Mouse (Mus musculus): Measurements from ENCODE around the gene Acp5. TPM values are rescaled to one million over a fixed set of nuclear protein-coding genes. Genes with fewer than 3 reads are reported as not detected.

The Acp5 gene
- polyA plus RNA-seq, 1 experiment from 2014 or later = 9.1 TPM

DNA sequence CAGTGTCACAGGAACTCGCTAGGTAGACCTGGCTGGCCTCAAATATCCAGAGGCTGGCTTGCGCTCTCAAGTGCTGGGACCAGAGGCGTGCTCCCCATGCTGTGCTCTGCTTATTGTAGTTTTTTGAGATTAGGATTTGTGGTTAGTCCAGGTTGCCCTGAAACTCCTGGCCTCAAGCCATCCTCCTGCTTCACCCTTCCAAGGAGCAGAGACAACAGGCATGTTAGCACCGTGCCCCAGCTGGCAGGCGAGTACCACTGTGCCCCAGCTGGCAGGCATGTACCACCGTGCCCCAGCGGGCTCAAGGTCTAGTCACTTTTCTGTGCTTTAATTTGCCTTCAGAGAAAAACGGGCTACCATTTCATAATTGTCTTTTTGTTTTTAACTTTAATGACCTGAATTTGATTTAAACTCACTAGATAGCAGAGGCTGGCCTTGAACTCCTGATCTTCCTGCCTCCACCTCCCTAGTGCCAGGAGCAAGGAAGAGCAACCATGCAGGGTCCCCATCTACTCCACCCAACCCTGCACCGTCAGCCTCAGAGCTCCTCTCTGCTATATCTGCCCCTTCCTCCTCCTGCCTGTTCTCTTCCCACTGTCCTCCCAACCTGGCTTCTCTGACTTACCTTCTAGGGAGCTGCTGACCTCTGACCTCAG is 395 bp downstream of the Acp5 start:
- no peaks in the 10 kb centered on the region for H3K36me3 ChIP-seq (ENCODE audit: insufficient read depth, low read length)
- no peak for DNase-seq (ENCODE audit: low spot score)
- no peak overlapping the region for H3K27ac ChIP-seq (ENCODE audit: low read length)
- ATAC-seq = no peak
- H3K9me3 ChIP-seq (ENCODE audit: low read length) = no peaks in the 10 kb centered on the region
- WGBS = 73% methylated on average over 9 of the region's 9 CpGs
- peaks cover 6% of the 10 kb centered on the region; the same call in 1 of the 2 replicates for H3K4me1 ChIP-seq (ENCODE audit: insufficient read depth, low read depth, low read length)
- TF ChIP-seq CTCF (IDR thresholded peaks at IDR 0.05) (no peak), EP300 (IDR thresholded peaks at IDR 0.05) (no peak)
- H3K4me2 ChIP-seq (replicated peaks; ENCODE audit: low read depth, low read length) = no peak overlapping the region
- no peak overlapping the region for H3K9ac ChIP-seq (replicated peaks; ENCODE audit: low read depth)
- H3K4me3 ChIP-seq (ENCODE audit: low read depth, low read length) = no peak overlapping the region
- no peaks in the 10 kb centered on the region for H3K27me3 ChIP-seq (replicated peaks; ENCODE audit: insufficient read depth, low read length)

DNA sequence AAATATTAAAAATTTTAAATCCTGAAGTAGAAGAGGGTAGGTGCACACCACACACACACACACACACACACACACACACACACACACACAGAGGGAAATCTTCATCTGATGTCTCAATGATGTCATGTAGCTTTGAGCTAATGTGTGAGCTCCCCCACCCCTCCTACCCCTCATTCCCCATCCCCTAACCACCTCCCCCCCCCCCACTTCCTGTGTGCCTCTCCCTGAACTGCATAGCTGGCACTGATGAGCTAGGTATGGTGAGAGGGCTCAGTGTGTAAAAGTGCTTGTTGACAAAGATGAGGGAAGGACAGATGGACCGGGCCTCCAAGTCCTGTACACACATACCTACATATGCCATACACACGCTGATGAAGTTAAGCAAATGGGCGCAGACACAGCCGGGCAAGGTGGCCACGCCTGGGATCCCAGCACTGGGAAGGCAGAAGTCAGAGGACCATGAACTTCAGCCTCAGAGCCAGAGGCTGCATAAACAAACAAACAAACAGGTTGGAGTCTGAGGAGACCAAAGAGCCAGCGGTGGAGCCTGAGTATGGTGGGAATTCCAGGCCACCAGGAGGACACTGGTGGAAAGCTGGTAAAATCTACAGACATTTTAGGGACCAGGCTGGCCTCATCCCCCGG is 1.1 kb downstream of the Acp5 start:
- 72% methylated on average over 7 of the region's 7 CpGs for WGBS
- no peak overlapping the region for H3K9ac ChIP-seq (replicated peaks; ENCODE audit: low read depth)
- H3K27ac ChIP-seq (ENCODE audit: low read length) = no peak overlapping the region

DNA sequence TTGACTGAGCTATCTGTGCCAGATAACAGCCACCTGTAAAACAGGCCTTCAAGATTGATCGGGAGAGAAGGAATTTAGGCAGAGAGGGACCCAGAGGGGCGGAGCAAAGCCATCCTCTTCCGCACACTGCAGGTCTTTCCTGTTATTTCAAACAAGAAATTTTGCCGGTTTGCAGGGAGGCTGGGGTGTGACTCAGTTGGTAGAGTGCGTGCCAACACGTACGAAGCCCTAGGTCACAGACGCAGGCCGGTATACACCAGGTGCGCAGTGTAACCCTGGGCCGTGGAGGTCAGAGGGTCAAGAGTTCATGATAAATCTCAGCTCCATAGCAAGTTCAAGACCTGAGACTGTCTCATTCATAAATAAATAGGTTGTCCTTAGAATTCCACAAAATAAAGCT is 3.3 kb downstream of the Acp5 start:
- no peaks in the 10 kb centered on the region for H3K27me3 ChIP-seq (replicated peaks; ENCODE audit: insufficient read depth, low read length)
- no peak for TF ChIP-seq CTCF (IDR thresholded peaks at IDR 0.05)
- no peak for TF ChIP-seq EP300 (IDR thresholded peaks at IDR 0.05)
- no peak overlapping the region for H3K9ac ChIP-seq (replicated peaks; ENCODE audit: low read depth)
- DNase-seq (ENCODE audit: low spot score) (no peak), ATAC-seq (no peak)
- no peaks in the 10 kb centered on the region for H3K9me3 ChIP-seq (ENCODE audit: low read length)
- 34% methylated on average over 11 of the region's 11 CpGs for WGBS
- H3K4me1 ChIP-seq (ENCODE audit: insufficient read depth, low read depth, low read length) = peaks cover 6% of the 10 kb centered on the region; the same call in 1 of the 2 replicates
- H3K36me3 ChIP-seq (ENCODE audit: insufficient read depth, low read length) = no peaks in the 10 kb centered on the region
- H3K4me2 ChIP-seq (replicated peaks; ENCODE audit: low read depth, low read length) = peak overlapping the region; percentile 57
- H3K4me3 ChIP-seq (ENCODE audit: low read depth, low read length) = peak overlapping the region; percentile 24
- H3K27ac ChIP-seq (ENCODE audit: low read length) = no peak overlapping the region

More for the DNA sequence above, 1.1 kb downstream of the Acp5 start:
- H3K9me3 ChIP-seq (ENCODE audit: low read length) = no peaks in the 10 kb centered on the region
- H3K36me3 ChIP-seq (ENCODE audit: insufficient read depth, low read length) = no peaks in the 10 kb centered on the region
- H3K4me1 ChIP-seq (ENCODE audit: insufficient read depth, low read depth, low read length) = peaks cover 6% of the 10 kb centered on the region; the same call in 1 of the 2 replicates
- DNase-seq (ENCODE audit: low spot score) (no peak), ATAC-seq (no peak)
- H3K4me3 ChIP-seq (ENCODE audit: low read depth, low read length) = no peak overlapping the region
- TF ChIP-seq EP300 (IDR thresholded peaks at IDR 0.05) = no peak
- no peak for TF ChIP-seq CTCF (IDR thresholded peaks at IDR 0.05)
- H3K4me2 ChIP-seq (replicated peaks; ENCODE audit: low read depth, low read length) = no peak overlapping the region
- H3K27me3 ChIP-seq (replicated peaks; ENCODE audit: insufficient read depth, low read length) = no peaks in the 10 kb centered on the region

DNA sequence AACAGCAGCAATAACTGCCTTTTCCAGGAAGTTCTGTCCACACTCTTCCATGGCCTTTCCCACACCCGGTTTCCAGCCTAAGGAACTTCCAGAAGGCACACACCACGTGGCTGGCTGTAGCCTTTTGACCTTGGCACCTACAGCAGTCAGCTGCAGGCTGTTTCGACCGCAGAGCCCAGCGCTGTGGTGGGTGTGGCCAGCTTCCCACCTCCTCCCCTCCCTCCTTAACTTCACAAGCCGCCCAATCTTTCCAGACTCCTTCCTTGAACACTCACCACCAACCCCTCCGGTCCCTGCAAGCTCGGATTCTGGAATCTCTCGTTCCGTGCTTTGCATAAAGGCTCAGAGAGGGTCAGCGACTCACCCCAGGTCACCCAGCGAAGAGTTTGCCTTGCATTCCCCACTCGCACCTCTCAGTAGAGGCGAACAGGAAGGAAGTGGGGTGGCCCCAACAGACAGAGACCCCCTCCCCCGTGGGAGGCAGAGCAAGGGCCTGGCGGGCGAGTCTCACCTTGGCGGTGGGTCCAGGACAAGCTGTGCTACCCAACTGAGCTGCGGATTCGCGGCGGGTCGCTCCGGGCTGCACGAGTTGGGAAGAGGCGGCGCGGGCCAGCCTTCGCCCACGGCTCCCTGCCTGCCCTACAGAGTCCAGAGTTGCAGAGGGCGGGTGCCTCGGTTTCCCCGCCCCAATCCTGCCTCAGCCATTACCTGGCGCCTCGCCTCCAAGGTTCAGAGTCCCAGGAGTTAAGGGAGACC is 4.1 kb downstream of the Acp5 start:
- DNase-seq (ENCODE audit: low spot score) (peak; percentile 74), ATAC-seq (peak; percentile 80)
- Histone ChIP-seq H3K27ac (ENCODE audit: low read length) (no peak overlapping the region), H3K4me1 (ENCODE audit: insufficient read depth, low read depth, low read length) (peaks cover 6% of the 10 kb centered on the region; the same call in 1 of the 2 replicates), H3K4me3 (ENCODE audit: low read depth, low read length) (peak overlapping the region; percentile 24), H3K36me3 (ENCODE audit: insufficient read depth, low read length) (no peaks in the 10 kb centered on the region), H3K9me3 (ENCODE audit: low read length) (no peaks in the 10 kb centered on the region), H3K9ac (replicated peaks; ENCODE audit: low read depth) (0 out of 2 replicates have a peak overlapping the region, but pooled peaks have one; percentile 9), H3K4me2 (replicated peaks; ENCODE audit: low read depth, low read length) (peak overlapping the region; percentile 57), H3K27me3 (replicated peaks; ENCODE audit: insufficient read depth, low read length) (no peaks in the 10 kb centered on the region)
- WGBS = 2% methylated on average over 35 of the region's 35 CpGs
- TF ChIP-seq CTCF (IDR thresholded peaks at IDR 0.05) (no peak), EP300 (IDR thresholded peaks at IDR 0.05) (no peak)

DNA sequence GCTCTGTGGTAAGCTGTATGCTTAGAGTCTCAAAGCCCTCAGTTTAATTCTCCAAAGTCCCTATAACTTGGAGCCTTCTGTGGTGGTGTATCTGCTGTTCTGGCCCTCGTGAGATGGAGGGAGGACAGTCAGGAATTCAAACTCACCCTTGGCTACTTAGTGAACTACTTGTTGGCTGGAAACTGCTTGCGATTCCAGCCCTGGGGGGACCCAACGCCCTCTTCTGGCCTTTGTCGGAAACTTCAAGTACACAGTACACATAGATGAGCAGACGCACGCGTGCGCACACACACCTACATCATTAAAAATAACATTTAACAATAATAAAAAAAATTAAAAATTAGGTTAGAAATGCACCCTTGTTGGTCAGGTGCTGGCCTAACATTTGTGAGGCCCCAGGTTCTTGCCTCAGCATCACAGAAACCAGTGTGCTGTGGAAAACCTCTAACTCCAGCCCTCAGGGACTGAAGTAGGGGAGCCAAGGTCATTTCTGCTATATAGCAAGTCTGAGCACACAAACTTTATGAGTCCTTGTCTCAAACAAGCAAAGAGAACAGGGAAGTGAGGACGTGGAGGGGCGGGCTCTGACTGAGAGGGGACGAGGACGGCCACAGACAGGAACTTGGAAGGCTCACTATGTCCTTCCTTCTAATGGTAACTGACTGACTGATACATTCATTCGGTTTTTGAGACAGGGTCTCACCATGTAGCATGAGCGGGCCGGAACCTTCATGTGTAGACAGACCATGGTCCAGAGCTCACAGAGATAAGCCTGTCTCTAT is 10.1 kb downstream of the Acp5 start:
- DNase-seq (ENCODE audit: low spot score) (peak; percentile 42), ATAC-seq (no peak)
- Histone ChIP-seq H3K36me3 (ENCODE audit: insufficient read depth, low read length) (no peaks in the 10 kb centered on the region), H3K27me3 (replicated peaks; ENCODE audit: insufficient read depth, low read length) (no peaks in the 10 kb centered on the region), H3K27ac (ENCODE audit: low read length) (no peak overlapping the region), H3K9ac (replicated peaks; ENCODE audit: low read depth) (no peak overlapping the region), H3K4me1 (ENCODE audit: insufficient read depth, low read depth, low read length) (no peaks in the 10 kb centered on the region), H3K9me3 (ENCODE audit: low read length) (no peaks in the 10 kb centered on the region), H3K4me2 (replicated peaks; ENCODE audit: low read depth, low read length) (no peak overlapping the region), H3K4me3 (ENCODE audit: low read depth, low read length) (no peak overlapping the region)
- WGBS = 80% methylated on average over 15 of the region's 15 CpGs
- no peak for TF ChIP-seq CTCF (IDR thresholded peaks at IDR 0.05)
- TF ChIP-seq EP300 (IDR thresholded peaks at IDR 0.05) = no peak
